Mouse (Mus musculus) thymus, postnatal 10 days (tissue): ENCODE measurements around the gene Nxpe2.
A peak's percentile ranks its signal among the peaks of the same experiment; 100 is the strongest.
"Not testable (repeated sequence)": the region's sequence is repeated elsewhere in the genome, so short reads cannot be mapped to it uniquely, and the experiment has no call there.

Experiments used
- DNase-seq, 2 experiments: peaks; one replicate each; pipeline ENCODE4 v3.0.0; 2021; ENCODE audit warnings: low spot score in 2 of 2

The Nxpe2 gene

DNA sequence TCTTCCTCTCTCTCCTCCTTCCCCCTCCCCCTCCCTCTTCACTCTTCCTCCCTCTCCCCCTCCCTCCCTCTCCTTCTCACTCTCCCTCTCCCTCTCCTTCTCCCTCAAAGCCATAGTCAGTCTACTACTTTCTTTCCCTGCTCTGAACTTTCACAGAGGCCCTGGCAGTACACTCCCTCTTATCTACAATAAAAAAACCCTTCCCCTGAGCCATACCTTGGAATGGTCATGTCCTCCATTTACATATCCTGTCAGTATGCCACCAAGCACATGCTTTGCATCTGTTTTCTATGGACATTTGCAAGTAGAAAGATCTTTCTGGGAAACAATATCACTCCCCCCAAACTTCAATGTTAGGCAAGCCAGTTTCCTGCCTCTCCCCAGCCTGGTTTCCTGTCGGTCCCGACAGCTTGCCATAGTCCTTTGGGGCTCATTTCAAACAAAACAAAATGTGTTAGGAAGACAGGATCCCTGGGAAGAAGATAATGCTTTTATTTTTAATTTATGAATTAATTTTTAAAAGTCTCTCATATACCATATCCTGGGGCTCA, at the start of gene Nxpe2:
Gene Nxpe2 (minus strand): TSS at position 307 of the 551 bp plus-strand sequence.
- DNase-seq = no peak

- DNase-seq = no peak
Observed at GRCm38 (mm10) chr9:48389983-48390382, 36.7 kb upstream of the Nxpe2 start.

DNA sequence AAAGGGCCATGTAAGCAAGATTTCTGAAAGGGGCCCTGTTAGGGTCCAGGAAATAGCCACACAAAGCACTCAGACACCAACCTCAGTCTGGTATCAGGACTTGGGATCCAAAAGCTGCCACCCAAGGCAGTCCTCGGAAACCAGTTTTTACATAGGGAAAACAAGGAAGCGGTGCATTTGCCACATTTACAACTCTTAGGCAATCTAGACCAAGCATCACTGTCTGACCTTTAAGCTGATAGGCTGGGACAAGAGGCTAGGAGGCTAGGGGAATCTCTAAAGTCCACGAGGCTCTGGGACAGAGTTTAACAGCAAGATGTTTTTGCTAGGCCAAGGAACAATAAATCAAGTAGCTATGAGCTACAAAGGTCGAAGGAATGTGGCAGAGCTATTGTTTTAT, 35.2 kb upstream of the Nxpe2 start:
- DNase-seq = no peak

DNA sequence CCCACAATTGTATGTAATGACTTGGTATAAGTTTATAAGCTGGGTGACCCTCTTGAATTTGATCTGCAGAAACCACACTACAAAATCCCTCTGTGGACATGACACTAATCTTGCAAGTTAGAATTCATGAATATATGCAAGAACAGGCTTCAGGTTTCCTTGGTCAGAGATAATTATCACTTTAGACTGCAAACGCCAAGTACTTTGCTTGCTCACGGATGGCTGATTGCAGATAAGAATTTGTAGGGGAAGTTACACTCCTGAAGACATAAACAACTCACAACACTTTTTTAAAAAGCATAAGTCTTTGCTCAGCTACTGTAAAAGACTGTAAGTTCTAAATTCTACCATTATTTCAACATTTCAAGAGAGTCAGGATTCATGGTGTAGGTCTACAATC, 21.1 kb upstream of the Nxpe2 start:
- no peak for DNase-seq

- DNase-seq = no peak
Observed at GRCm38 (mm10) chr9:48373232-48373878, 20.1 kb upstream of the Nxpe2 start.

DNA sequence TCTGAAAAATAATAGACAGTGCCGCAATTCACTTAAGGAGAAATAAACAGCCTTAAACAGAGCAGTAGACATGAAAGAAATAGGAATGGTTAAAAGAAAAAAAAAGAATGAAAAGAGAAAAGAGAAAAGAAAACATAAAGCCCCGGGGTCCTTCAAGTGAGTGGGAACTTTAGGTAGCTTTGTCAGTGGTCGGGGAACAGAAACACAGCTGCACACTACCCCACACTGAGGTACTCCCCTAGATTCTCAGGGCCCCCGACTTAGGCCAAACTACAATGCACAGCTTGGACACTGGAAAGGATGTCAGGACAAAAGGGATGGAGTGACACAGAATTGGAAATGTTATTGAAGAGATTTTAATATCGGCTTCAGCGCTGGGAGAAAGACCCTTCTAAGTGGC, 9.5 kb upstream of the Nxpe2 start:
- no peak for DNase-seq

DNA sequence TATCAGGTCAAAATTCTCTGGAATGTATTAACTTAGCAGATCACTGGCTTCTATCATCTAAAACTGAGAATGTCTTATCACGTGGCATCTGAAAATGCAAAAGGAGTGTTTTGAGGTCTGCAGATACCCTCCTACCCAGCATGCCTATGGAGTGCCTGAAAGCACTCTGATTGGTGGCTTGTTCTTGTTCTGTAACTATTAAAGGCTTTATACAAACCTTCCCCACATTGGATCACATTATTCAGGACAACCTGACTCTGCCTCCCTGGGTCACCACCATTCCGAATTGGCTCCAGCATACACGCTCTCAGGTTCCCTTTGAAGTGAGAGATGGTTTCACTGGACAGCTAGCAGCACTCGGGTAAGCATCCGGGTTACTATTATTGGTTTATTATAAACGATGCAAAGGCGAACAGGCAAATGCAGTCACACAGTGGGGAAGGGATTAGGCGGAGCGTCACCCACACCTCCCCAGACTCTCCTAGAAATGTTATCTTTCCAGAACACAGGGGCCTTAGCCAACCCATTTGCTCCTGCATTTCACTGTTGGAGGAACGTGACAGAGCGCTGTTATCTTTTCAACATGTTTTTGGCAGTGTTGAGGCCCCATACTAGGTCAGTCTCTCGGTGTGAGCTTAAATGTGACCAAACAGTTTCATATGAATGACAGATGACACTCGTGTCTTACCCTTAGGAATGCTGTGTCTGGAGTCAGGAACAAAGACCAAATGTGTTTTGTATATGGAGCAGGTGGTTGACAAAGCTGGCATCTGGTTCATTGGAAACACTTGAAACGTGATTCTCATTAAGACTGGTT, 8.8 kb upstream of the Nxpe2 start:
- no peak for DNase-seq

DNA sequence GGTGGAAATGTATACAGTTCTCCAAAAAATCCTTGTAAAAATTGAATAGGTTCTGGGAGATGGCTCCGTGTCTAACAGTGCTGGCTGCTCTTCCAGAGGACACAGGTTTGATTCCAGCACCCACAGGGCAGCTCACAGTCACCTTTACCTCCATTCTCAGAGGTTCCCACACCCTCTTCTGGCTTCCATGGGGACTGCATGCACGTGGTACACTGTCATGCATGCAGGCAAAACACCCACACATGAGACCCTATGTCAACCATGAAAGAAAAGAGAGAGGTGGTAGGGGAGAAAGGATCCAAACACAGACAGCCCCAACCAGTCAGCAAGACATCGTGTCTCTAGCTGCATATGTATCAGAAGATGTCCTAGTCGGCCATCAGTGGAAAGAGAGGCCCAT, 7.6 kb upstream of the Nxpe2 start:
- no peak for DNase-seq

DNA sequence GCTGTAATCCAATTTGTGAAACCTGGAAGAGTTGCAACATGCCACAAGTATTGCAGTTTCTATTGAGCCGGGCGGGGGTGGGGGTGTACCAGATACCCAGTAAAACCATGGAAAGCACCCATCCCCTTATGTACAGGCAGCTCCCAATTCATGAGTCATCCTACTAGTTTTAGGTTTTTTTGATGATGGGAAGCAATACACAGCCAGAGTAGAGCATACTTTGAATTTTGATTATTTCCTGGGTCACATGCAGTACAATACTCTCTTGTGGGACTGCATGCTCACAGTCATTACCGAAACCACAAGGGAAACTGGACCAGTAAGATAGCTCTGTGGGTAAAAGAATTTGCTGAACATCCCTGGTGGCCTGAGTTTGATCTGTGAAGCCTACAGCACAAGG, 3.8 kb upstream of the Nxpe2 start:
- DNase-seq = no peak

GRCm38 (mm10) chr9:48354793-48355192, 1.5 kb upstream of the Nxpe2 start:
- DNase-seq = peak; percentile 37 to 71

DNA sequence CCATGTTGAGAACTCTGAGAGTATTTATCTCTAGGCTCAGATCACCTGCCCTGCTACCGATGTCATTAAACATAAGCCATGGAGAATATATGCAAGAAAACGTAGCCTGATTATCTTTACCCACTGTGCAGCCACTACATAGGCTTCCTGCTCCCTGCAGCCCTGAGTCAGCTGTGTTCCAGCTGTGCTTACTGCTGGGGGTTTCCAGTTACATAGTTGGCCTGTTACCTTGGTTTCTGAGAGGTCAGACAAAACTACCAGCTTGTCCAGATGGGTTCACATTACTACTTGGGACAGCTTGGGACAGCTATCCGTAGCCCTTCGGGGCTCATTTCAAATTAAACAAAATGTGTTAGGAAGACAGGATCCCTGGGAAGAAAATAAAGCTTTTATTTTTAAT, 868 bp upstream of the Nxpe2 start:
- DNase-seq = no peak

DNA sequence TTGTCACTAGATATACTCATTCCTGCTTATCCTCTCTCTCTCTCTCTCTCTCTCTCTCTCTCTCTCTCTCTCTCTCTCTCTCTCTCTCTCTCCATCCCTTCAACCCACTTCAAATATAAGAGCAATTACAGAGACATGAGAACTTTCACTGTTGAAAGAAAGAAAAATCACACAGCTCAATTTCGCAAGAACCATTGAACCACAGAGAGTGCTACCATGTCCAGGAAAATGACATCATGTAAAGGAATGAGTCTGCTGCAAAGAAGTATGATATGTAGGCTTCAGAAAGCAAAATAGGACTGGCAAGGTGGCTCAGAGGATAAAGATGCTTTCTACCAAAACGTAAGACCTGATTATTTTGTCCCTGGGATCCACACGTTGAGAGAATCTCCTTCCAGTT, 7.4 kb downstream of the Nxpe2 start:
- no peak for DNase-seq

DNA sequence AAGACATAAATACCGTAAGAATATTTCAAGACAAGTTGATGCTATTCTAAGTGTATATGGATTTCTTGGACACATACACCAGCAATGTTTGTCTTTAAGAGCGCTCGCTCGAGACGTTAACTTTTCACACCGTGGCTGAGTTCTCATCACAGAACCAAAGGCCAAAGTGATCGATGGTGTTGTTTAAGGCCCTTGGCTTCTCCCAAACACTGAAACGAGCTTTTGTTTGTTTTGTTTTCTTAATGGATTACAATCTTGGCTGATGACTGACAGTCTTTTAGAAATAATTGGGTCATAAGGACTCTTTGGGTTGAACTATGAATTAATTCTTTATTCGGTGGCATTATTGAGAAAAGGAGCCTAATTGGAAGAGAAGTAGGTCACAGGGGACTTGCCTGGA, 7.8 kb downstream of the Nxpe2 start:
- DNase-seq = no peak

GRCm38 (mm10) chr9:48340708-48341380, 12.4 kb downstream of the Nxpe2 start:
- no peak for DNase-seq

- DNase-seq = no peak
Observed at GRCm38 (mm10) chr9:48339563-48339962, 13.7 kb downstream of the Nxpe2 start.

DNA sequence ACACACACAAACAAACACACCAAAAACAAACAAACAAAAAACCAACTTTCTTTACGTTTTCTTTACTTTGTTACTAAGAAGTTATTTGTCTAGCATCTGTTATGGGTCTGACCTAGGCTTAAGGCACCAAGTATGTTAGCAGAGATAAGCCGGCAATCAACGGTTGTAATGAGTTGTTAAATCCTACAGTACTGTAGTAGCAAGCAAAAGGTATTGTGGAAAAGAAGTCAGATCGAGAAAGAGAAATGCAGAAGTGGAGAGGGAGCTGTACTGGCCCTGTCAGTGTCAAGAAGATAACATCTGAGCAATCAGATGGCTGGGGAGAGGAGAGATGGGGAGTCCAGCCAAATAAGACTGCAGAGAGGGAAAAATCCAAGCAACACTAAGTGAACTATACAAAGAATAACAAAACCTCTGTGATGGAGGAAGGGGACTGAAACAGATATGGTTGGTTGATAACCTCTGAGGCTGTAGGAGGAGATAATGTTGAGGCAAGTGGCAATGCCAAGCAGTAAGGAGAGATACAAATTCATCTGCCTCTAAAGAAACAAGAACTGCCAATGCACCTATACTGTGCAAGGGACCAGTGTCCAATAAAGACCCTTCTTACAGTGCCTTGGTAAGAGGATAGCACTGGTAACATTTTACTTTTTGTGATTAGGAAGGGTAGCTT, 14.3 kb downstream of the Nxpe2 start:
- no peak for DNase-seq

DNA sequence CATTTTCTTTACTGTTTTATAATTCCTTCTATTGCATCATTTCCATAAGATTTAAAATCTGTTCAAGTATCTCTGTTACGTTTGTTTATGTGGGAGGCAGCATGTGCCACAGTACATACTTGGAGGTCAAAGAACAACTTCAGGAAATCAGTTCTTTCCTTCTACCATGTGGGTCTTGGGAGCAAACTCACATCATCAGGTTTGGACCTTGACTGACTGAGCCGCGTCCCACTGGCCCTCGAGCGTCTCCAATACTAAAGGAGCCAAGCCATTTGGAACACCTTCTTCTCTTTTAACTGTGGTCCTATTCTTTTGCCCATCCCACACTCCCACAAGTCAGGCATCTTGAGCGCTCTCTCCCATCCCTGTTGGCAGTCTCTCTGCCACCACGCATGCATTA, 23.7 kb downstream of the Nxpe2 start:
- no peak for DNase-seq

DNA sequence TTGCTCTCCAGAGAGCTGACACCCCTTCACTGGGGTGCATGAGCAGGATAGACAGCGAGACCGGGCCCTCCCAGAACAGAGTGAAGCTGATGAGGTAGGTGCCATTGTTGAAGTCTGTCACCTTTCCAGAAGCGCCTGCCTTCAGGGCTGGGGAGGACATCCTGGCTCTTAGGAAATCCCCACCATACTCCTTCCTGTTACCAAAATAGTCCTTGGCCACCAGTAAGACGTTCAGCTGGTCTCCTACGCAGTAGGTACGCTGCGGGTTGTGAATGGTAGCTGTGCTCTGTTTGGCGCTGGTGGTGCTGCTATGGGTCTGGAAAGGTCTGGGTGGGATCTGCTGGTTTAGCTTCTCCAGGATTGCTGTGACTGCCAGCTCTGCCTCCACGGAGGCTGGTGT, 26.9 kb downstream of the Nxpe2 start:
- DNase-seq = no peak

DNA sequence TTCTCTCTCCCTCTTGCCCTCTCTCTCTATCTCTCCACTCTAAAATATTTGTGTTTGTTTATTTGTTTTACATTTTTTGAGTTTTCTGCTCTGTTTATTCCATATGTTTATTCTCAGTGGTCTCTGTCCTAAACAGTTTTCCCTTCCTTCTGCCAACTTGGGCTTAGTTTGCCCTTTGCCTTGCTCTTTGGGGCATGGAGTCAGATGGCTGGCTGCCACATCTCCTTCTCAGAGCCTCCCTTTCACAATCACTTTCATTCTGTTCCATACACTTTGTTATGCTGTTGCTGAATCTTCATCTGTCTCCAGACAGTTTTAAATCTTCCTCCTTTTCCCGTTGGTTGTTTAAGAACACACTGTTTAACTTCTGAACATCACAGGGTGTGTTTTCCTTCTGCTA, 37.4 kb downstream of the Nxpe2 start:
- no peak for DNase-seq

GRCm38 (mm10) chr9:48314194-48314593, 39.1 kb downstream of the Nxpe2 start:
- DNase-seq = no peak

DNA sequence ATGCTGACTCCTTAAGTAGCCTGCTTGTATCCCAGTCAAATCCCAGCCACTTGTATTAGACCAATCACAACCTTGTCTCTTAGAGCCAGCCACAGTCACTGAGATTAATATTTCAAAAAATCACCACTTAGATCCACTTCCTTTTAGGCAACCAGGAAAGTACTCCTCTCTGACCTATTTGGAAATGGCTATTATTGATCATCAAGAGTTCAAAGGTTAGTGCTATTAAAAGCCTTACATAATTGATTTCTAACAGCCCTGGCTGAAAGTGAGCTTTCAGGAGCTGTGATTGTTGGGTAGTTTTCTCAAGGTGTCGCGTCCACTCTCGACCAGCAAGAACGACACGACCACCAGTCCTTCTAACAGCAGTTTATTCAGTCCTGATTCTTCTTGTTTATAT, 42.0 kb downstream of the Nxpe2 start:
- no peak for DNase-seq

- not testable (repeated sequence) for DNase-seq
Observed at GRCm38 (mm10) chr9:48303564-48303963, 49.7 kb downstream of the Nxpe2 start.
